Mouse (Mus musculus): ENCODE data around the gene Arel1. TPM values are rescaled to one million over a fixed set of nuclear protein-coding genes. Genes with fewer than 3 reads are reported as not detected.

Arel1 gene
- polyA plus RNA-seq, 1 experiment from 2014 or later: 35.5 TPM

- no peak for ATAC-seq (replicated peaks)
- H3K9me3 ChIP-seq: no peaks in the 10 kb centered on the region
- 97% methylated on average over 2 of the region's 2 CpGs for WGBS
Measured at GRCm38 (mm10) chr12:84979264-84979862, 8.7 kb upstream of the Arel1 start.

GRCm38 (mm10) chr12:84969656-84970427 lies 858 bp downstream of the Arel1 start:
- Histone ChIP-seq H3K27ac (replicated peaks) (no peak overlapping the region), H3K4me2 (replicated peaks) (peak overlapping the region; percentile 86), H3K4me3 (peak overlapping the region; percentile 73), H3K9ac (replicated peaks) (peak overlapping the region; percentile 73), H3K36me3 (peaks cover 24% of the 10 kb centered on the region), H3K27me3 (no peaks in the 10 kb centered on the region), H3K9me3 (no peaks in the 10 kb centered on the region), H3K4me1 (peaks cover 26% of the 10 kb centered on the region)
- no peak for ATAC-seq (replicated peaks)
- 26% methylated on average over 15 of the region's 15 CpGs for WGBS

More at GRCm38 (mm10) chr12:84979264-84979862, 8.7 kb upstream of the Arel1 start:
- Histone ChIP-seq H3K27ac (replicated peaks) (no peak overlapping the region), H3K36me3 (peaks cover 86% of the 10 kb centered on the region), H3K4me1 (no peaks in the 10 kb centered on the region), H3K4me2 (replicated peaks) (no peak overlapping the region), H3K27me3 (no peaks in the 10 kb centered on the region), H3K9ac (replicated peaks) (no peak overlapping the region), H3K4me3 (no peak overlapping the region)

- WGBS: 89% methylated on average over 16 of the region's 16 CpGs
- Histone ChIP-seq H3K27ac (replicated peaks) (no peak overlapping the region), H3K4me2 (replicated peaks) (peak overlapping the region; percentile 86), H3K4me3 (peak overlapping the region; percentile 73), H3K36me3 (peaks cover 20% of the 10 kb centered on the region), H3K9me3 (no peaks in the 10 kb centered on the region), H3K9ac (replicated peaks) (peak overlapping the region; percentile 73), H3K27me3 (no peaks in the 10 kb centered on the region), H3K4me1 (peaks cover 26% of the 10 kb centered on the region)
- no peak for ATAC-seq (replicated peaks)
Measured at GRCm38 (mm10) chr12:84968831-84969655, 1.7 kb downstream of the Arel1 start.

GRCm38 (mm10) chr12:84962606-84963005 lies 8.1 kb downstream of the Arel1 start:
- 81% methylated on average over 7 of the region's 7 CpGs for WGBS

GRCm38 (mm10) chr12:84958794-84959356 lies 11.8 kb downstream of the Arel1 start:
- no peaks in the 10 kb centered on the region for H3K27me3 ChIP-seq
- no peak overlapping the region for H3K9ac ChIP-seq (replicated peaks)
- H3K9me3 ChIP-seq: no peaks in the 10 kb centered on the region
- H3K4me2 ChIP-seq (replicated peaks): no peak overlapping the region
- no peak overlapping the region for H3K4me3 ChIP-seq
- no peak overlapping the region for H3K27ac ChIP-seq (replicated peaks)
- H3K36me3 ChIP-seq: 0 out of 2 replicates have a peak, but pooled peaks cover 3% of the 10 kb centered on the region
- no peak for ATAC-seq (replicated peaks)
- WGBS: 91% methylated on average over 1 of the region's 1 CpGs
- H3K4me1 ChIP-seq: no peaks in the 10 kb centered on the region

More at GRCm38 (mm10) chr12:84962606-84963005, 8.1 kb downstream of the Arel1 start:
- no peak for ATAC-seq (replicated peaks)
- H3K9me3 ChIP-seq: no peaks in the 10 kb centered on the region
- H3K4me3 ChIP-seq: no peak overlapping the region
- no peak overlapping the region for H3K27ac ChIP-seq (replicated peaks)
- no peak overlapping the region for H3K4me2 ChIP-seq (replicated peaks)
- H3K4me1 ChIP-seq: 0 out of 2 replicates have a peak, but pooled peaks cover 2% of the 10 kb centered on the region
- H3K36me3 ChIP-seq: peaks cover 10% of the 10 kb centered on the region; the same call in 1 of the 2 replicates
- H3K27me3 ChIP-seq: no peaks in the 10 kb centered on the region
- no peak overlapping the region for H3K9ac ChIP-seq (replicated peaks)

GRCm38 (mm10) chr12:84956317-84956716 lies 14.4 kb downstream of the Arel1 start:
- no peak for ATAC-seq (replicated peaks)
- Histone ChIP-seq H3K27ac (replicated peaks) (no peak overlapping the region), H3K9ac (replicated peaks) (no peak overlapping the region), H3K4me3 (no peak overlapping the region), H3K4me2 (replicated peaks) (no peak overlapping the region), H3K4me1 (no peaks in the 10 kb centered on the region), H3K9me3 (no peaks in the 10 kb centered on the region), H3K27me3 (no peaks in the 10 kb centered on the region), H3K36me3 (0 out of 2 replicates have a peak, but pooled peaks cover 3% of the 10 kb centered on the region)
- WGBS: 85% methylated on average over 3 of the region's 3 CpGs

GRCm38 (mm10) chr12:84952351-84952750 lies 18.3 kb downstream of the Arel1 start:
- Histone ChIP-seq H3K9ac (replicated peaks) (no peak overlapping the region), H3K4me3 (no peak overlapping the region), H3K9me3 (no peaks in the 10 kb centered on the region), H3K36me3 (peaks cover 22% of the 10 kb centered on the region), H3K4me2 (replicated peaks) (no peak overlapping the region), H3K4me1 (no peaks in the 10 kb centered on the region), H3K27me3 (no peaks in the 10 kb centered on the region), H3K27ac (replicated peaks) (no peak overlapping the region; the same call in 1 of the 2 replicates)
- 72% methylated on average over 1 of the region's 1 CpGs for WGBS
- no peak for ATAC-seq (replicated peaks)

GRCm38 (mm10) chr12:84951531-84951930 lies 19.2 kb downstream of the Arel1 start:
- Histone ChIP-seq H3K27ac (replicated peaks) (no peak overlapping the region), H3K4me3 (no peak overlapping the region), H3K36me3 (peaks cover 29% of the 10 kb centered on the region), H3K9ac (replicated peaks) (no peak overlapping the region), H3K4me2 (replicated peaks) (no peak overlapping the region), H3K27me3 (no peaks in the 10 kb centered on the region), H3K9me3 (no peaks in the 10 kb centered on the region), H3K4me1 (no peaks in the 10 kb centered on the region)
- WGBS: 39% methylated on average over 8 of the region's 8 CpGs
- ATAC-seq (replicated peaks): no peak

GRCm38 (mm10) chr12:84950763-84951162 lies 19.9 kb downstream of the Arel1 start:
- ATAC-seq (replicated peaks): no peak

GRCm38 (mm10) chr12:84948584-84949285 lies 22.0 kb downstream of the Arel1 start:
- Histone ChIP-seq H3K4me2 (replicated peaks) (no peak overlapping the region), H3K9ac (replicated peaks) (no peak overlapping the region), H3K27me3 (no peaks in the 10 kb centered on the region), H3K4me1 (no peaks in the 10 kb centered on the region), H3K27ac (replicated peaks) (no peak overlapping the region), H3K4me3 (no peak overlapping the region), H3K36me3 (peaks cover 42% of the 10 kb centered on the region), H3K9me3 (no peaks in the 10 kb centered on the region)
- 92% methylated on average over 6 of the region's 6 CpGs for WGBS
- ATAC-seq (replicated peaks): no peak

More at GRCm38 (mm10) chr12:84950763-84951162, 19.9 kb downstream of the Arel1 start:
- no peak overlapping the region for H3K4me3 ChIP-seq
- no peak overlapping the region for H3K27ac ChIP-seq (replicated peaks)
- peaks cover 31% of the 10 kb centered on the region for H3K36me3 ChIP-seq
- H3K9ac ChIP-seq (replicated peaks): no peak overlapping the region
- 85% methylated on average over 6 of the region's 6 CpGs for WGBS
- H3K9me3 ChIP-seq: no peaks in the 10 kb centered on the region
- no peaks in the 10 kb centered on the region for H3K4me1 ChIP-seq
- H3K4me2 ChIP-seq (replicated peaks): no peak overlapping the region
- H3K27me3 ChIP-seq: no peaks in the 10 kb centered on the region

- Histone ChIP-seq H3K4me2 (replicated peaks) (no peak overlapping the region), H3K27ac (replicated peaks) (no peak overlapping the region), H3K27me3 (no peaks in the 10 kb centered on the region), H3K9ac (replicated peaks) (no peak overlapping the region), H3K36me3 (peaks cover 49% of the 10 kb centered on the region), H3K4me1 (no peaks in the 10 kb centered on the region), H3K4me3 (no peak overlapping the region), H3K9me3 (no peaks in the 10 kb centered on the region)
- WGBS: 77% methylated on average over 2 of the region's 2 CpGs
- ATAC-seq (replicated peaks): no peak
Measured at GRCm38 (mm10) chr12:84947894-84948583, 22.7 kb downstream of the Arel1 start.
